Mouse (Mus musculus) gastrocnemius, postnatal 10 days (tissue): ENCODE results near the gene Evi2a. TPM values are rescaled to one million over a fixed set of nuclear protein-coding genes. Genes with fewer than 3 reads are reported as not detected.

Source experiments
- DNase-seq: peaks from one replicate; pipeline ENCODE4 v3.0.0; 2021; ENCODE audit warnings: mixed read lengths
- total RNA-seq, 2 experiments: library from RNA; stranded (reverse); gene quantifications; 2 replicates each; pipeline ENCODE4 v1.2.3; 2021

The Evi2a gene
- total RNA-seq, 2 experiments from 2014 or later = 2.4 to 4.3 TPM

- no peak for DNase-seq
Observed at GRCm38 (mm10) chr11:79524310-79524575, 6.2 kb downstream of the Evi2a start.

DNA sequence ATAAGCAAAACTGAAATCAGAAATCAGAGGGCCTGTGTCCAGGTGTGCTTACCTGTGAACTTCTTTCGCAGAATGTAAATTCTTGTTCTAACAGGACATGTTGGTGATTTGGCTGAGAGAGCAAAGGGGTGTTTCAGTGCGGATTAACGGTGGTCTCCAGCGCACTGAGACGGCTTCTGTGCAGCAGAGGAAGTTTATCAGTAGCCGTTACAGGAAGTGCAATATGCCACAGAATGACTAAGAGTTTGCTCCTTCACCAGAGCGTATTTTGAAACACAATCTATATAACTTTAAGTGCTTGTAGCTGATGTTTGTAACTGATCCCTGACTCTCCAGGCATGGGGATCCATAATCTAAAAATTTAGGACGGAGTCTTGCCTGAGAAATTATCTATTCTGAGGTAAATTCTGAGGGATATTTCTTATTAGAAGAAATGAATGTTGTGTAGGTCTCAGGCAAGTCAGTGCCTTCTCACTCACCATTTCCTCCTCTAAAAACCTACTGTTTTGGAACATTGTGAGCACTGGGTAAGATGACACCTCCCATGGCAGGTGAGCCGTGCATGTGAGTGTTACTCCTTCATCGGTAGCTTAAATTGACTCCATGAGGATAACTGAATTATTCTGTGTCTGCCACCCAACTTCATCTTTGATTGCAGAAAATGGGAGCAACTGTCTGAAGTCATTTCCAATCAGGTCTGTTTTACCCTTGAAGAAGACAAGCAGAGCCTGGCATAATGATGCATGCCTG is 6.7 kb downstream of the Evi2a start, which contains the start of gene Evi2b:
Gene Evi2b (minus strand): TSS at position 203 of the 750 bp plus-strand sequence.
- DNase-seq = no peak

DNA sequence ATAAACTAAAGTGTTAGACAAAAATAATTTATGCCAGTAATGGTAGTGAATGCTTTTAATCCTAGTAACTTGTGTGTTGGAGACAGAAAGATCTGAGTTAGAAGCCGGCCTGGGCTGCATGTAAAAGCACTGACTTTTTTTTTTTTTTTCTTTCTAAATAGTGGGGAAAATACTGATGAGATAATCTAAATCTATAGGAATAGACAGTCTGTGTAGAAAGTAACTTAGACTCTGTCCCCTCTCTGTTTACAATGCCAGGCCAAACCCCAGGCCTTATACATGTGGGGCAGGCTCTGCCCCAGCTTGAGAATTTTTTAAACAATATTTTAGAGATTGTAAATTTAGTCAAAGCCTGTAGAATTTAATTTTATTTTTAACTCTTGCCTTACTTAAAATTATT is 7.5 kb downstream of the Evi2a start:
- no peak for DNase-seq

GRCm38 (mm10) chr11:79521930-79522329 is 8.5 kb downstream of the Evi2a start:
- no peak for DNase-seq

GRCm38 (mm10) chr11:79520772-79521171 is 9.6 kb downstream of the Evi2a start:
- no peak for DNase-seq

- no peak for DNase-seq
Observed at GRCm38 (mm10) chr11:79519878-79520291, 10.5 kb downstream of the Evi2a start.

DNA sequence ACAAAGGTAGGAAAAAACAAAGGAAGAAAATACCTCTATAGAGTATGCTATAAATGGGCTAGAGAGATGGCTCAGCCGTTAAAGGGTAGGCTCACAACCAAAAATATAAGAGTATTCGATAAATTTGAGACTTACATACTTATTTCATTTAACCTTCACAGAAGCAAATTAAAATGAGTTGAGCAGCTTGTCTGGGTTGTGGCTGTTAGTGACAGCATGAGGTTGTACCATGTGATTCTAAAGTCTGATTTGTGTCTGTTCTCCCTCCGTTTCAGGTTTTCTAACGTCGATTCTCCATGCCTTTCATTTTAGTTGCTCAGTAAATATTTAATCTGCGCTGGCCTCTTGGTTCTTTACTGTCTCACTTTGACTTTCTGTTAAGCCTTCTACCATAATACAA is 11.1 kb downstream of the Evi2a start:
- no peak for DNase-seq

DNA sequence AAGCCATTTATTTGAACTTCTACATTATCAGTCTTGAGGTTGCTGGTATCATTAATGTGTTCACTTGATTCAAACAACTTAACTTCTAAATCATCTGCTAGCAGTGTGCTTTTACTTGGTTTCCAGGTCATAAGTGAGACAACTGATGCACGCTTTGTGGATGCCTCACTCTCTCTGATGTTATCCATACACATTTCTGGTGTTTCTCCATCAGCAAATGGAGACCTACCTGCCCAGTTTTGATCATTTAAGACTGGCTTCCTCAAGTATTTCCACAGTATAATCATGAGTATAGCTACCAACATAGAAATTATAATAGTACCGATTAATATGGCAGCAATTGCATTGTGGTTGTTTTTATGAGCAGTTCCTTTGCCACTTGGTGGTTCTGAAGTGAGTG is 14.6 kb downstream of the Evi2a start:
- DNase-seq = no peak

GRCm38 (mm10) chr11:79515331-79515730 is 15.1 kb downstream of the Evi2a start:
- no peak for DNase-seq

DNA sequence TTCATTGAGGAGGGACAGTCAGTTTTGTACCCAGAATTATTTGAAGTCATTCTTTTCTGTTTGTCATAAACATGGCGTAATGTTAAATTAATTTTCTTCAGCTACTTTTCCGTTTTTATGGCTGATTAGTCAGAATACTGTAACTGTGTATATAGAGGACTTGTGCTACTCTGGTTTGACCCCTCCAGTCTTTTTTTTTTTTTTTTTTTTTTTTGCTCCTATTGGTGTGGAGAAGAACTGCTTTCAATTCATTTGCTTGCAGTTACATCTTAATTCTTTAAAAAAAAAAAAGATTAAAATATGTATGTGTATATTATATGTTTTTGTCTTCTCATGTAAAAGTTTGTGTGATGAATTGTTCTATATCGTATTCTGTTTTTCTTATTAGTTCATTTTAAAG is 18.4 kb downstream of the Evi2a start:
- DNase-seq = no peak

- DNase-seq = no peak
Observed at GRCm38 (mm10) chr11:79504506-79504905, 25.9 kb downstream of the Evi2a start.

GRCm38 (mm10) chr11:79503845-79504244 is 26.6 kb downstream of the Evi2a start, which contains the start of gene Omg:
TSS of gene Omg (minus strand) at chr11:79504084.
- DNase-seq = no peak

DNA sequence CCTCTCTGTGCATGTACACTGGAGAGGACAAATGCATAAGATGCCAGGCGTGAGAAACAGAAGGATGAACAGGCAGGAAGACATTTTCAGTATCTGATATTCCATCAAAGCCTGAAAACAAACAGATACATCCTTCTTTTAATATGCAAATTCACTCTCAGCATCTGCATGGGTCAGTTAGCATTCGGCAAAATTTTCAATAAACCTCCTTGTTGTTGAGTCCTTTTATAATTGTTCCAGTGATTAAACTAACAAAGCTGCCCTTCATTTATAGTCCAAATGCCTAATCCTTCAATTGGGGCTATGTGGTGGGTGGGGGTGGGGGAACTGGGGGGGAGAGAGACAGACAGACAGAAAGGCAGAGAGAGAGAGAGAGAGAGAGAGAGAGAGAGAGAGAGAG is 27.5 kb downstream of the Evi2a start:
- DNase-seq = no peak

GRCm38 (mm10) chr11:79494976-79495800 is 35.2 kb downstream of the Evi2a start:
- DNase-seq = no peak

GRCm38 (mm10) chr11:79484721-79485120 is 45.7 kb downstream of the Evi2a start:
- no peak for DNase-seq

DNA sequence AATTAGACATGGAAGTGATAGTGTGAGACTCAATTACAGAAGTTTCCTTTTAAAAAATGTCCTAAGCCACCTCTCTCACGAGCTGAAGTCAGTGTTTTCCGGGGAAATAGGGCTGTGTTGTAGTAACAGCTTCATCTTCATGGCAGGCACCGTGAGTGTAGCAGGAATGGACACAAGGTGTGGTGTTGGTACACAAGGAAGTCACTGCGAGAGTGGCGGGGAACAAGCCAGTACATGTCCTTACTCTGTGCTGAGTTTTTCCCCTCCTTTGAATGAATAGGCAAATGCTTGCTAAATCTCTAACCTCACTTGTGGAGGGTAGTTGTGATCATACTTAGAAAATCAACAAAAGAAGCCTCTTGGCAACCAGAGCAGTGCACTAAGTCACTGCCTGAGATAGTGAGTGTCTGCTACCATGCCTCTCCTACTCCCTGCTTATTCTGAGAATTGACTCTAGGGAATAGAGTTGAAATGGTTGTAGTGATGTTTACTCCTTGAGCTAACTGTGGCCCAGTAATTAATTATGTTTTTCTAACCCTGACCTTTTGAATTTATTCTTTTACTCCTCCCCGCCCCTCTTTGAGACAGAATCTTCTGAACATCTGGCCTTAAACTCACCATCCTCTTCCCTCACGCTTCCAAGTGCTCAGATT is 46.4 kb downstream of the Evi2a start:
- no peak for DNase-seq

DNA sequence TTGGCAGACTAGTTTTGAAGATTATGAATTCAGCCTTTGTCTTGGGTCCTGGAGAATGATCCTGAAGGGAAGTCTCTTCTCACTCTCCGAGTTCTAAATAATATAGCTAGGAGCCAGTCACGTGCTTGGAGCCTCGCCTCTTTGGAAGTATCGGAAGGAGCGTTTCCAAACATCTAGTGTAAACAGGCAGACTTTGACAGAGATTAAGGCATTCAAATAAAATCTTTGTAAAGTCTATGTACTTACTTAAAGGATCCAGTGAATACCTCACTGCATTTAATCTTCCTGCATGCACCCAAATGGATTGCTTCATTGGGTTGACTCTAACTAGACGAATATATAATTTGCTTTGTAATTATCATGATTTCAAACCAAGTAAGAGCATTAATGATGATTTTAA is 47.0 kb downstream of the Evi2a start:
- no peak for DNase-seq

Other genes with a start within 250 kb of the Evi2a start
- not detected for gene Gm9964, start 233.7 kb downstream of the Evi2a start, total RNA-seq
- gene Nf1, start 190.9 kb downstream of the Evi2a start, total RNA-seq = 10 to 100 TPM; 29.7 to 36.9 TPM
- gene Omg, start 26.5 kb downstream of the Evi2a start, total RNA-seq = under 1 TPM; 0.09 to 0.11 TPM
- gene Evi2b, start 6.8 kb downstream of the Evi2a start, total RNA-seq = 1 to 10 TPM in 1 of 2 experiments, under 1 TPM in 1; 0.87 to 2.2 TPM
- under 1 TPM in 1 of 2 experiments, not detected in 1; 0.20 TPM for gene Evi2, start within 50 bp of the Evi2a start, total RNA-seq
- 1 to 10 TPM in 1 of 2 experiments, under 1 TPM in 1; 0.80 to 1.6 TPM for gene Rab11fip4, start 60.6 kb upstream of the Evi2a start, total RNA-seq